Mouse (Mus musculus) B cell, adult 2 months (primary cell): ENCODE data around the gene Pygo2.
A peak's percentile ranks its signal among the peaks of the same experiment; 100 is the strongest.

ENCODE experiments used
- DNase-seq, 2 experiments: peaks; one replicate each; pipeline ENCODE4 v3.0.0; 2022

Pygo2 gene

GRCm38 (mm10) chr3:89393605-89394004, 36.4 kb upstream of the Pygo2 start:
- peak; percentile 94 to 95 for DNase-seq

GRCm38 (mm10) chr3:89394006-89394893, 35.8 kb upstream of the Pygo2 start, which contains the start of gene Zbtb7b:
TSS of gene Zbtb7b (minus strand) at chr3:89394776.
- peak; percentile 66 to 67 for DNase-seq

DNA sequence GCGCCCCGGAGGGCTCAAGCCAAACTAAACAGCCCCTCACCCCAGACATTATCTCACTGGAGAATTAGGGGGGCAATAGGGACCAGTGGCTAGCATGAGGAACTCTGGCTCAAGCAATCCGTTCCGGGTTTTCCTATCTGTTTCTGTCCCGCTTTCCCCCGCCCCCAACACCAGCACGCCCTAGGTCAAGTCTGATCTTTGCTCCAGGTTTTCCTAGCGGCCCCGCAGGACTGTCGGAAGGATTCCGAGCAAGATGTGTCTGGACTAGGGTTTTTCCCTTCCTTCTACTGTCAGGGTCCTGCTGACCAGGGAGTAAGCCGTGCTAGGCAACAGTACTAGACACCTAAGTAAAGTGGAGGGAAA, 35.1 kb upstream of the Pygo2 start:
- peak; percentile 56 for DNase-seq

DNA sequence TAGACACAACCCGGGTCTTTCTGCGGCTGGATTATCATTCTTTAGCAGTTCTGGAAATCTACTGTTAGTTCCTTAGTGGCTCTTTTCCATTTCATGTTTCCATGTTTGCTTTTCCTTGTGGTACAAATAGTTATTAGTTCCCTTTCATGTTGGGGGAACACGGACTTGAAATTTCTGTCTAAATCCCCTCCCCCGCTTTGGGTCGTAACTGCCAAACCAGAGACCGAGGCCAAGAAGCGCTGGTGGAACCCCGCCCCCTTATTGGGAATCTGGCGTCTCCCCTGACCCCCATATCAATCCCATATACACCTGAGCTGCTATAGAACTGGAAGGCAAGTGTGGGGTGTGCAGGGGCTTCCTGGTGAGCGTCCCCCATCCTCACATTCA, 34.6 kb upstream of the Pygo2 start:
- no peak for DNase-seq

DNA sequence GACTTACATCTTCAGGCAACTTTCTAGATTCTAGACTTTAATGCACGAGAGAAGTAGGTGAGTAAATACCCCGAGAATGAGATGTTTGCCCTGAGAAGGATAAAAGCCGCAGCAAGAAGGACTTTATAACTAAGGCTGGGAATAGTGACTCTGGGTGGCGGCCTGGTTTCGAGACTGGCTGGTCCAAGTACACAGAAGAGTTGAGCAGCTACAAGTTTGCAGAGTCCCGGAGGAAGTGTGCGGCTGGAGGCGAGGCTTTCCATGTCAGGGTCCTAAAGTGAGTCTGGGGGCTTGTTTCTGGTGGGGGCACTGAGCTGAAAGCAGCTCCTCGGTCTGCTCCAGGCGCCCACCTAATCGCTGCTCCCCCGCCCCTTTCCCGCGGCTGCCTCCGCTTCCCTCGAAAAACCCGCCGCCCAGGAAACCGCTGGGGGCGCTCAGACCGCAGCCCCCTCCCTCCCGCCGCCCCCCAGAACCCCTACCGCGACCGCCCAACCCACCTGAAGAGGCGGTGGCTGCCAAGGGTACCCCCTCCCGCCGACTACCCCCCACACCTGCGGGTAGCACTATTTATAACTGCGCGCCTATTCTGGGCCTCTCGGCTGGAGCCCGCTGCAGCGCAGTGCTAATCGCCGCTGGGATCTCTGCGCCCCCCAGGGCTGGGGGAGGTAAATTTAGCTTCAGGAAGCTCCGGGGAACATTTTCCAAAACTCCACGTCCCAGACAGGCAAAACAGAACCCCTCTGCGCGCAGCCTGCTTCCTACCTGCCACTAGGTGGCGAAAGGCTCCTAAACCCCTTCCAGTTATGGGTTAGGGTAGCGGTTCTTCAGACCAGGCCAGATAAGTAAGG, 34.0 kb upstream of the Pygo2 start:
- DNase-seq: peak; percentile 65 to 67

DNA sequence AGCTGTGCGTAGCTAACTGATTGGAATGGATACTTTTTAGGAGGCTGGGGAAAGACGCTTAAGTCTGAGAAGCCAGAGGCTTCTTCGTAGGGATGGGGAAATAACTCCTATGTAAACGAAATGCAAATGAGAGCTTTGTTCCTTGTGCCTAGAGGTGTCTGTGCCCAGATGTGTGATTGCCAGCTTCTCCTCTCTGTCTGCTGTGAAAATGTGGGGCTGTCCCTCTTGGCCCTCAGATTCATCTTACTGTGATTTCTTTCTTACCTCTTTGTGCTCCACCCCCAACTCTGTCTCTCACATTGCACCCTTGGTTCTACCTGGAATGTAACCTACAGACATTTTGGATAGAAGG, 33.4 kb upstream of the Pygo2 start:
- DNase-seq: no peak

- DNase-seq: no peak
These were observed 28.7 kb upstream of the Pygo2 start for GRCm38 (mm10) chr3:89401329-89401728.

DNA sequence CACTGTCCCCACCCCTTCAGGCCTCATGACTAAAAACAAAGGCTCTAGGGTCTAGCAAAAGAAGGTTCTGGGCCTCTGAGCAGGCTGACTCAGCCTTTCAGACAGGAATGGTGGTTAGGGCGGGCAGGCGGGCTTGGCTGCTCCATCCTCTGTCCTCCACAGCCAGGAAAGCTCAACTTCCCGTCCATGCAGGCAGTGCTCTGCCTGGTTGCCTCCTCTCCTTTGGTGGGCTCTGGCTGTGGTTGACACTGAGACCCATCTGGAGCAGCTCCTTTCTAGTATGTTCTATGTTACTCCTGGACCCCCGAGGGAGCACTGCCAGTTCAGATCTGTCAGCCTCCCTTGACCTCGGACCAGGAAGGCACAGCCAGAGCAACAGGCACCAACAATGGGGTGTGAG, 27.3 kb upstream of the Pygo2 start, which contains the start of gene Lenep:
Gene Lenep (minus strand): TSS at position 101 of the 400 bp plus-strand sequence.
- no peak for DNase-seq

- DNase-seq: no peak
These were observed 23.1 kb upstream of the Pygo2 start for GRCm38 (mm10) chr3:89406887-89407286.

GRCm38 (mm10) chr3:89408448-89408847, 21.6 kb upstream of the Pygo2 start:
- DNase-seq: no peak

GRCm38 (mm10) chr3:89409701-89410100, 20.3 kb upstream of the Pygo2 start:
- no peak for DNase-seq

DNA sequence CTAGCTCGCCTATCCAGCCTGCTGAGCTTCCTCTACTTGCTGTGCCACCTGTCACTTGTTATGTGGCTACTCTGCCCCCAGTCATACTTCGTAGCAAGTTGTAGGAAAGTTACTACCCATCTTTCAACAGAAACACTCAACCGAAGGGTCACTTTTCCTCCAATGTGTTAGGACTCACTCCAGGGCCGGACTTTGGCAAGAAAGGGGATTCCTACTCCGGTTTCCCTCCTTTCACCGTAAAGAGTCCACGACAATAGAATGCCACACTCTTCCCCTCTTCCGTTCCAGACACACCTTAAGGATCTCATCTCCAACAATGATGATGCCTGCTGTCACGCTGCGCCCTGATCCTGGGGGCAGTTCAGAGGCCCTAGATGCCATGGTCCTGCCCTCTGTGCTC, 19.1 kb upstream of the Pygo2 start:
- no peak for DNase-seq

GRCm38 (mm10) chr3:89411490-89412393, 18.3 kb upstream of the Pygo2 start, which contains the start of gene Flad1:
TSS of gene Flad1 (minus strand) at chr3:89411870.
- peak; percentile 95 to 97 for DNase-seq

DNA sequence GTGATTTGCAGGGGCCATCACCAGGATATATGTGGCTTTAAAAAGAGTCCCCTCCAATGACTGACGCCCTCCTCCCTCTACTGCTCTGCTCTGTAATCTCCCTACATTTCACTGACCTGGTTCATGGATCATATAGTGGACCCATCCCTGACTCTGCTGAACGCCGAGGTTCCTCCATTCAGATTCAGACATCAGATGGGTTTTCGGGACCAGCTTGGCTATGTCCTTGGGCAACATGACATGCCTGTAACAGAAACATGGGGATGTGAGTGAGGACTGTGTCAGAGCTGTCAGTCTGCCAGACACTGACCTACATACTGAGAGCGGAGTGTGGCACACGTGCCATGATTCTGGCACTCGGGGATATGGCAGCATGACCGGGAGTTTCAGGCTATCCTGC, 13.9 kb upstream of the Pygo2 start:
- DNase-seq: no peak

GRCm38 (mm10) chr3:89417131-89417530, 12.9 kb upstream of the Pygo2 start:
- no peak for DNase-seq

DNA sequence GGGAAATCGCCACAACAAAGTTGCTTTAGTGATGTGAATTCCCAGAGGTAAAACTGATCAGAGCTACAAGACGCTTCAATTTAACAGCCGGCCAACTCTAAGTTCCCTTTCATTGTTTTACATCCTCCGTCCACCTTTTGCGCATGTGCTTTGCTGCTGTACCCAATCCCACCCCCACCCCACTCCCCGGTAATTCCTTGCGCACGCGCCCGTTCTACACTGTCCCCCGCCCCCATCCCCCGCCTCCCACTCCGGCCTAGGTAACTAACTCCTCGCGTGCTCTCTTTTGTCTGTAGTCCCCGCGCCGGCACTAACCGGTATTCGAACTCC, 12.2 kb upstream of the Pygo2 start:
- DNase-seq: no peak

DNA sequence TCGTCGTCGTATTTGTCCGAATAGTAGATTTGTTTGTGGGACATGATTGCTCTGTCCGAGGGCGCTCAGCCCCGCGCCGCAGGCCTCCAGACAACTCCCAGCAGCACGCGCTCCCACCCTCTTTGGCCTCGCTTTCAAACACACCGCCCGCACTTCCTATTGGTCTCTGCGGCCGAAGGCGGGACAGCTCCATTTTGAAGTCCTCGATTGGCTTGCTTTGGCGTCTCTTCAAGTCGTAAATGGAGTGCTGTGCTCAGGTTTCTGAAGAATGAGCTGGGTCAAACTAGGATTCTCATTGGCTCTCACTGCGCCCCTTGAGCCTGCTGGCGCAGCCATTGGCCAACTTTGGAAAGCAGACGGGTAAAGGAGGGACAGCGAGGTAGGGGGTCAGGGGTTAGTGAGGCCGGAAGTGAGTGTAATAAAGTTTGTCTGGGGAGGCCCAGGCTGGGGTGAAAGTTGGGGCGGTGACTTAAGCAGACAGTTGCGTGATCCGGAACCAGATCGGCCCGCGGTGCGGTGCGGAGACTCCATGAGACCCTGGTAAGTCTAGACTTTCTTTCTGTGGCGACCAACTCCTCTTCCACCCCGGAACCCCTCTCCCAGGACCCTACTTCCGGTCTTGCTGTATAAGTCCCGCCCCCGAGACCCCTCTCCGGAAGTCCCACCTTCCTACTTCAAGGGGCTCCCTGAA, 11.7 kb upstream of the Pygo2 start, which contains the start of the genes Cks1b and Shc1:
Gene Cks1b (minus strand): TSS at position 214 of the 691 bp plus-strand sequence.
Gene Shc1 (plus strand): TSS at position 274 of the 691 bp plus-strand sequence.
- peak; percentile 86 to 89 for DNase-seq

- DNase-seq: no peak
These were observed 11.2 kb upstream of the Pygo2 start for GRCm38 (mm10) chr3:89418861-89419250.

- DNase-seq: no peak
These were observed 10.4 kb upstream of the Pygo2 start for GRCm38 (mm10) chr3:89419571-89419970.

DNA sequence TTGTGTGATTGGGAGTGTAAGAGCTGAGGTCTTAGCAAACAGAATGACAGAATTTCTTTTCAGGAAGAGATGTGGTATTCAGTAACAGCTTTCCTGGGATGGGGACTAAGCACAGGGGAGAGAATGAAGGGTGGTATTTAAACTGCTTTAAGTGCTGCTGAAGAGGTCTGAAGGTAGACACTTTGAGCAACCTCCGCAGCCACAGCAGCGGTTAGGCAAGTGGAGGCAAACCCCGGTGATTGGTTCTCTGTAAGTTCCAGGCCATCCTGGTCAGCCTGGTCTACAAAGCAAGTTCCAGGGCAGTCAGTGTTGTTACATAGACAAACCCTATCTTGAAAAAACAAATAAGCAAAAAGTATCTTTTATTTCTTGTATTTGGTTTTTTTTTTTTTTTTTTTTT, 10.0 kb upstream of the Pygo2 start:
- DNase-seq: no peak

GRCm38 (mm10) chr3:89420421-89420820, 9.6 kb upstream of the Pygo2 start:
- DNase-seq: no peak
